Mouse (Mus musculus) spleen, postnatal 4 days (tissue): ENCODE measurements around the gene Defb21.
A peak's percentile ranks its signal among the peaks of the same experiment; 100 is the strongest.

ENCODE experiments used
- DNase-seq, 2 experiments: peaks; one replicate each; pipeline ENCODE4 v3.0.0; 2022; ENCODE audit warnings: low spot score in 2 of 2

Defb21 gene

DNA sequence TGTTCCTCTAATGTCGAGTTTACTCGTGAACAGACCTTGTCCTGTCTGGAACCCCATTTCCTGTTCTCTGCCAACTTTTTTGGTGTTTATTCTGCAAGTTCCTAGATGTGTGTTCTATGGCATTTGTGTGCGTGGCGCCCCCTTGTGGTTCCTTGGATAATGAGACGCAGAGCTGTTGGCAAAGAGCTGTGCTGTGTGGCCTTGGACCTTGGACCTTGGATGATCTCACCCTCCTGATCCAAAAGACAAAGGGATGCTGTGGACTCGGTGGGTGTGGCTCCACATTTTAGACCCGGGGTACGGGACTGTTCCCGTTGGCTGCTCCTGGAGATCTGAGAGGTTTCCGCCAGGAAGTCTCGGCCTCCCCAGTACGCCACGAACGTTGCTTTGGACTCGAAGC is 31.5 kb downstream of the Defb21 start, which contains the start of gene Defb36:
Gene Defb36, plus strand, starts transcription at position 271 of the 400 bp plus-strand sequence.
- no peak for DNase-seq

- DNase-seq, result no peak
These were observed 35.2 kb downstream of the Defb21 start for GRCm38 (mm10) chr2:152607746-152608145.

DNA sequence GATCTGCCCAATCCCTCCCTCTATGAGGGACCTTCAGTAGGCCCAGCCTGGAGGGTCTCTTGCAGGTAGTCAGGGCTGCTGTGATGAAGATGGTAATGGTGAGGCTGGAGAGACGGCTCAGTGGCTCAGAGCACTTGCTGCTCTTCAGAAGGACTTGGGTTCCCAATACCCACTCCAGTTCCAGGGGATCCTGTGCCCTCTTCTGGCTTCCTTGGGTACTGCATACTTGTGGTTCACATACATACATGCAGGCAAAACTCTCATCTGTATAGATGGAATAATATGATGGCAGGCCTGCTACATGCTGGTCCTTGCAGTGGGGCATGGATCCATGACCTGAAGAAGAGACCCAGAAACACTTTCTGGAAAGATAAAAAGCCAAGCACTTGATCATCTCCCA is 36.2 kb downstream of the Defb21 start:
- no peak for DNase-seq

DNA sequence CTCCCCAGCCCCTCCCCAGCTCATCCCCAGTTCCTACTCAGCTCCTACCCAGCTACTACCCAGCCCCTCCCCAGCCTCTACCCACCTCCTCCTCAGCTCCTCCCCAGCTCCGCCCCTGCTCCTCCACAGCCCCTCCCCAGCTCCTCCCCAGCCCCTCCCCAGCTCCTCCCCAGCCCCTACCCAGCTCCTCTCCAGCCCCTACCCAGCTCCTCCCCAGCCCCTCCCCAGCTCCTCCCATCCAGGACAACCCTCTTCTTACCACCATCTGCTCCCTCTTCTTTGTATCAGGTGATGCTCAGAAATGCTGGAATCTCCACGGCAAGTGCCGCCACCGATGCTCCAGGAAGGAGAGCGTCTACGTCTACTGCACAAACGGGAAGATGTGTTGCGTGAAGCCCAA is 39.6 kb downstream of the Defb21 start:
- DNase-seq, result no peak

DNA sequence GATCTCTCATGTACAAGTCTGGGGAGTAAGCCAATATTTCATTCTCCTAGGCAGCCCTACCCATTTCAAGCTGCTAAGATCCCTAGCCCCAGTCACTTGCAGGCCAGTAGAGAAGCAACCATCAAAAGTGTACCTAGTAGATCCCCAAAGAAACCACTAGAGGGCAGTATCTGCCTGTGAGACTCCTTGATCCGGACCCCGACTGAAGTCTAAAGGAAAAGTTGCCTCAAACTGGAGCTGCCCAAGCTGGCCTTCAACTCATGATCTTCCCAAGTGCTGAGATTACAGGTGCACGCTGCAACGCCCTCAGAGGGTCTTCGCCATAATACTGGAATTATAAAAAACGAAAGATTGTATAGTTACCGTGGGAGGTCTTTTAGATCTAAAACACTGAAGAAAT is 43.0 kb downstream of the Defb21 start:
- peak in 1 of 2 experiments; percentile 30 for DNase-seq

DNA sequence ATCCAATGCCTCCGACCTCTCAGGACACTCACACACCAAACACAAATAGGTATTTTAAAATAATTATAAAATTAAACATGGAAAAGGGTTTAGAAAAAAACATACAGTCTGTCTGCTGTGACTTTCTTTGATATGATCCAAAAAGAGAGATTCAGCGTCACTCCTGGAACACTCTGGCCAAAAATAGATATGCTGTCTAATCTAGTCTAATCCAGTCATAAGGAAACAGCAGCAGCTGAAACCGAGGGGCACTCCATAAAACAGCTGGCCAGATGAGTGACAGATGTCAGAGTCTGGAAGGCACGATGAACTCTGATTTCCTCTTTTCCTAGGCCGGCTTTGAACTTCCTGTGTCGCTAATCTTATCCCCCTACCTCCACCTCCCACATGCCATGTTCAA is 43.9 kb downstream of the Defb21 start:
- DNase-seq, result no peak

- no peak for DNase-seq
These were observed 44.8 kb downstream of the Defb21 start for GRCm38 (mm10) chr2:152617374-152617773.

DNA sequence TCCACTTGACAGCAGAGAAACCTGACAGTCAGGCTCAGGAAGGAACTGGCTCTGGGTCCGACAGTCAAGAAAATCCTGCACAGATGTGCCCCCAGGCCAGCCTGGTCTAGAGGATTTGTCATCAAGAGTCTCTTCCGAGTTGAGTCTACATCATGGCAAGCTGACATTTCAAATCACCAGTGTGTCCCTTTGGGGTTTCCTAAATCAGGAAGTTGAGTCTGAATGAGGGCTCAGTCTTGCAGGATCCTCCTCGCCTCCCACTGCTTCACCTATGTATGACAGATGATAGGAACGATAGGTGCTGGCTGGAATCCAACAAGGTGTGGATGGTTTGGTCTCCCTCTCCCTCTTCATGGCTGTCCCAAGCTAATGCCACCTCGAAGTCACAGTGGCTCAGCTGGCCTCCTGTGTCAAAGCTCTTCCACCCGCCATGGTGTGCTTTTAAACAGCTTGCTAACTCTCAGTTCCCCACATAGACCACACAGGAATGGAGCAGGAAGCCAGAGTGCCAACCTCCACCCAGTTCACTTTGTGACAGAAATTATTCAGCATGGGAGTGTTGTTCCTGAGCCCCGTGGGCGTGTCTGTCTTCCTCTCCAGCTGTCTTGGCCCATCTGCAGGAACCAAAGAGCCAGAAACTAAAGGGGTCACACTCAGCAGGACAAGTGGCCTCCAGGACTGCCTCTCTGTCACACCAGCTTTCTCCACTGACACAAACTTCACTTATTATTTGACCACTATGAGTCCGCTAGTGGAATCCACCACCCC is 48.0 kb downstream of the Defb21 start:
- DNase-seq, result no peak

DNA sequence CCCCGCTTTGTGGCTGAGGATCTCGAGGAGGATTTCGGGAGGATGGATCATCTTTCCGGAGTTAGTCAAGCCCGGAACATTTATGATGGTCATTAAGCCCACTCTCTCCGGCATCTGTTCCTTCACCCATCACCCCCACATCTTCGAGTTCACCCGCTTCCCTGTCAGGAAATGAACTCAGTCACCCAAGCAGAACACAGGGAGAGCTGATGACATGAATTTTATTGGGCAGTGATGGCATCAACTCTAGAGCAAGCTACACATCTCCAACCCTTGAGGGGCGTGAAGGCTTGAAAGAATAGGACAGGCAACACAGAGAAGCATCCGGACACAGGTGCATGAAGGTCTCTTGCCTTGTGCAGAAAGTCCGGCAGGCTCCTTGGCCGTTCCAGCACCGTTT is 49.6 kb downstream of the Defb21 start:
- no peak for DNase-seq

DNA sequence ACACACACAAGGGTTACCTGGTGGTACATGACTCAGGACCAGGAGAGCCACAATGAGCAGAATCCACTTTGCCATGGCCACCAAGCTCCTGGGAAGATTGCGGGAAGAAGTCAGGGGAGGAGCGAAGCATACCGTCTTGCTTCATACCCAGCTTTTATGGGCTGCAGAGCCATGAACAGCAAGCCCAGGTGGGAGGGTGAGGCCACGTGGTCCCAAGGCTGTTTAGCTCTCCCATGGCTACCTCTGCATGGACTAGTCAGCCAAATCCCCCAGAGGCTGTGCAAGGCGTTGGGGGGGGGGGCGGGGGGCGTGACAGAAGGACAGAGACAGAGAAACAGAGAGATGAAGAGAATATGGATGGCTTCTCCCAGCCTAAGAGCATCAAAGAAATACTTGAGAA is 50.4 kb downstream of the Defb21 start, which contains the start of gene Defb25:
Gene Defb25, minus strand, starts transcription at position 101 of the 400 bp plus-strand sequence.
- DNase-seq, result no peak
